Comparison of ENCODE assay signal across 12 mouse cellular contexts in genomic region chr8:8919582-8920503, GRCm38 (mm10).
DNase-seq lines count a peak whose midpoint lies in the region; ATAC-seq and TF ChIP-seq lines count a peak whose summit lies in the region.
"Had no signal": no experiment of that assay in that cellular context is flagged by ENCODE, and none has a peak within 500 bp of the region (broad histone marks: within the 10 kb centered on the region; RNA-seq: fewer than 3 reads in every experiment).

No protein-coding gene starts in this region.

- no peaks in the 10 kb centered on the region for H3K36me3 ChIP-seq in heart, embryonic 10.5 days
- no peaks in the 10 kb centered on the region for H3K36me3 ChIP-seq in midbrain, embryonic 11.5 days (ENCODE audit: control insufficient read depth, insufficient read depth, low read length)
- H3K36me3 ChIP-seq in midbrain, postnatal 0 days (ENCODE audit: insufficient read depth, low read length) = no peaks in the 10 kb centered on the region
- no peaks in the 10 kb centered on the region for H3K36me3 ChIP-seq in embryonic facial prominence, embryonic 11.5 days (replicated peaks; ENCODE audit: control insufficient read depth, insufficient read depth, low read depth, low read length)
- H3K36me3 ChIP-seq: lung, embryonic 15.5 days had no signal

- no peak overlapping the region for H3K9ac ChIP-seq in midbrain, embryonic 11.5 days (ENCODE audit: low read length)
- no peak overlapping the region for H3K9ac ChIP-seq in midbrain, postnatal 0 days (replicated peaks; ENCODE audit: low read length, poor library complexity, severe bottlenecking)
- no peak overlapping the region for H3K9ac ChIP-seq in embryonic facial prominence, embryonic 11.5 days (replicated peaks; ENCODE audit: low read length)
- H3K9ac ChIP-seq: lung, embryonic 15.5 days had no signal

- no peaks in the 10 kb centered on the region for H3K27me3 ChIP-seq in heart, embryonic 10.5 days (ENCODE audit: insufficient read depth, poor library complexity, severe bottlenecking)
- H3K27me3 ChIP-seq in midbrain, embryonic 11.5 days (ENCODE audit: control insufficient read depth, insufficient read depth, low read length) = no peaks in the 10 kb centered on the region
- no peaks in the 10 kb centered on the region for H3K27me3 ChIP-seq in midbrain, postnatal 0 days (ENCODE audit: insufficient read depth, low read length)
- H3K27me3 ChIP-seq in embryonic facial prominence, embryonic 11.5 days (ENCODE audit: control insufficient read depth, insufficient read depth, low read length) = no peaks in the 10 kb centered on the region
- H3K27me3 ChIP-seq: lung, embryonic 15.5 days; Patski had no signal

- H3K27ac ChIP-seq in heart, embryonic 10.5 days = no peak overlapping the region
- peak overlapping the region; percentile 59; the same call in 1 of the 2 replicates for H3K27ac ChIP-seq in midbrain, embryonic 11.5 days (ENCODE audit: low read depth, low read length)
- no peak overlapping the region for H3K27ac ChIP-seq in midbrain, postnatal 0 days (ENCODE audit: low read depth, low read length)
- no peak overlapping the region for H3K27ac ChIP-seq in embryonic facial prominence, embryonic 11.5 days (replicated peaks; ENCODE audit: low read depth, low read length)
- H3K27ac ChIP-seq: lung, embryonic 15.5 days had no signal

- H3K4me2 ChIP-seq in midbrain, embryonic 11.5 days = peak overlapping the region; percentile 31
- no peak overlapping the region for H3K4me2 ChIP-seq in midbrain, postnatal 0 days (ENCODE audit: low read depth, low read length, poor library complexity, severe bottlenecking)
- no peak overlapping the region for H3K4me2 ChIP-seq in embryonic facial prominence, embryonic 11.5 days (ENCODE audit: low read depth, low read length)
- H3K4me2 ChIP-seq: lung, embryonic 15.5 days had no signal

- 28% methylated on average over 11 of the region's 11 CpGs for WGBS in heart, embryonic 10.5 days
- WGBS in midbrain, embryonic 11.5 days = 4% methylated on average over 11 of the region's 11 CpGs
- WGBS in midbrain, postnatal 0 days = 8% methylated on average over 11 of the region's 11 CpGs
- 22% methylated on average over 11 of the region's 11 CpGs for WGBS in embryonic facial prominence, embryonic 11.5 days

- H3K4me3 ChIP-seq in heart, embryonic 10.5 days = no peak overlapping the region
- no peak overlapping the region for H3K4me3 ChIP-seq in midbrain, embryonic 11.5 days (ENCODE audit: low read depth, low read length)
- no peak overlapping the region for H3K4me3 ChIP-seq in midbrain, postnatal 0 days (ENCODE audit: low read depth, low read length)
- H3K4me3 ChIP-seq in embryonic facial prominence, embryonic 11.5 days (ENCODE audit: low read depth, low read length) = no peak overlapping the region
- H3K4me3 ChIP-seq: lung, embryonic 15.5 days had no signal

- DNase-seq in heart, adult 9 months (ENCODE audit: low spot score in 2 of 2) = peak; percentile 11 to 49
- no peak for DNase-seq in heart, embryonic 10.5 days (ENCODE audit: low spot score)
- DNase-seq in midbrain, embryonic 11.5 days (ENCODE audit: low spot score, missing footprints) = peak; percentile 90
- DNase-seq in midbrain, postnatal 0 days (ENCODE audit: low spot score) = no peak
- peak; percentile 43 for DNase-seq in embryonic facial prominence, embryonic 11.5 days (ENCODE audit: low spot score)
- DNase-seq in thymus, adult 18-20 months = no peak
- DNase-seq: adrenal gland, adult 8-10 months; kidney, adult 11 months; spleen, adult 18-20 months had no signal

- no peaks in the 10 kb centered on the region for H3K9me3 ChIP-seq in heart, embryonic 10.5 days
- H3K9me3 ChIP-seq in midbrain, embryonic 11.5 days (ENCODE audit: control insufficient read depth, low read length) = peaks cover 6% of the 10 kb centered on the region
- H3K9me3 ChIP-seq in midbrain, postnatal 0 days (ENCODE audit: low read length) = no peaks in the 10 kb centered on the region
- no peaks in the 10 kb centered on the region for H3K9me3 ChIP-seq in embryonic facial prominence, embryonic 11.5 days (replicated peaks; ENCODE audit: control insufficient read depth, low read length)
- H3K9me3 ChIP-seq: lung, embryonic 15.5 days had no signal

- peak; percentile 87 for ATAC-seq in midbrain, embryonic 11.5 days (ENCODE audit: low FRiP score)
- no peak for ATAC-seq in midbrain, postnatal 0 days (ENCODE audit: low FRiP score)
- ATAC-seq in embryonic facial prominence, embryonic 11.5 days (replicated peaks; ENCODE audit: insufficient number of reproducible peaks, low FRiP score, low TSS enrichment, low read depth) = no peak
- ATAC-seq in megakaryocyte, adult 5-6 weeks (ENCODE audit: poor library complexity, severe bottlenecking) = no peak
- ATAC-seq: Patski had no signal

- no peak for TF ChIP-seq CTCF in midbrain, postnatal 0 days (IDR thresholded peaks at IDR 0.05)

- 0 out of 2 replicates have a peak, but pooled peaks cover 4% of the 10 kb centered on the region for H3K4me1 ChIP-seq in heart, embryonic 10.5 days
- peaks cover 18% of the 10 kb centered on the region for H3K4me1 ChIP-seq in midbrain, embryonic 11.5 days (ENCODE audit: control insufficient read depth, insufficient read depth, low read length)
- H3K4me1 ChIP-seq in midbrain, postnatal 0 days (ENCODE audit: insufficient read depth, low read length) = no peaks in the 10 kb centered on the region
- H3K4me1 ChIP-seq in embryonic facial prominence, embryonic 11.5 days (ENCODE audit: control insufficient read depth, insufficient read depth, low read length) = no peaks in the 10 kb centered on the region
- H3K4me1 ChIP-seq: lung, embryonic 15.5 days had no signal

Comparison
In these comparisons a context has a peak if more than half of its experiments do, and no peak if none do; other contexts are left out.
1. DNase-seq: peak in heart, adult 9 months (2 of 2), midbrain, embryonic 11.5 days (single experiment) and embryonic facial prominence, embryonic 11.5 days (single experiment); none in heart, embryonic 10.5 days (single experiment), midbrain, postnatal 0 days (single experiment) and thymus, adult 18-20 months (0 of 2).